Mouse (Mus musculus): ENCODE results near the gene Rab11fip4.
"Not testable (repeated sequence)": the region's sequence is repeated elsewhere in the genome, so short reads cannot be mapped to it uniquely, and the experiment has no call there.

The Rab11fip4 gene

DNA sequence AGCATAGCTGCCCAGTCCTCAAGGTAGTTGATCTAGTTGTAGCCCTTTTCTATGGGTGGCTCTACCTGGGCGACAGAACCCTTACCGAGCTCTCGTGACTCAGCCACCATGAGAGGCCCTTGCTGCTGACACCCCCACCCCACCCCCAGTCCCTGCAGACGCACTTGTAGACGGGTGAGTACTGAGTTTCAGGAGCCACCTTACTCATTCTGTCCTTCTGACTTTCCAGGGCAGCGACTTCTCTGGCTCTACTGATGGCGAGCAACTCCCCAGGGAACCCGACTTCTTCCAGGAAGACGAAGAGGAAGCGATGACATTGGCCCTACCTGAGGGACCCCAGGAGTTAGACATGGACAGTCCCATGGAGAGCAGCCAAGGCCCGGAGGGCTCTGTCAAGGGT, 89.5 kb downstream of the Rab11fip4 start:
- peak; percentile 40 for DNase-seq

- no peak for DNase-seq
Measured at GRCm38 (mm10) chr11:79681182-79681581, 90.2 kb downstream of the Rab11fip4 start.

- DNase-seq = no peak
Measured at GRCm38 (mm10) chr11:79681798-79682197, 90.8 kb downstream of the Rab11fip4 start.

GRCm38 (mm10) chr11:79685109-79685508, 94.1 kb downstream of the Rab11fip4 start:
- no peak for DNase-seq

DNA sequence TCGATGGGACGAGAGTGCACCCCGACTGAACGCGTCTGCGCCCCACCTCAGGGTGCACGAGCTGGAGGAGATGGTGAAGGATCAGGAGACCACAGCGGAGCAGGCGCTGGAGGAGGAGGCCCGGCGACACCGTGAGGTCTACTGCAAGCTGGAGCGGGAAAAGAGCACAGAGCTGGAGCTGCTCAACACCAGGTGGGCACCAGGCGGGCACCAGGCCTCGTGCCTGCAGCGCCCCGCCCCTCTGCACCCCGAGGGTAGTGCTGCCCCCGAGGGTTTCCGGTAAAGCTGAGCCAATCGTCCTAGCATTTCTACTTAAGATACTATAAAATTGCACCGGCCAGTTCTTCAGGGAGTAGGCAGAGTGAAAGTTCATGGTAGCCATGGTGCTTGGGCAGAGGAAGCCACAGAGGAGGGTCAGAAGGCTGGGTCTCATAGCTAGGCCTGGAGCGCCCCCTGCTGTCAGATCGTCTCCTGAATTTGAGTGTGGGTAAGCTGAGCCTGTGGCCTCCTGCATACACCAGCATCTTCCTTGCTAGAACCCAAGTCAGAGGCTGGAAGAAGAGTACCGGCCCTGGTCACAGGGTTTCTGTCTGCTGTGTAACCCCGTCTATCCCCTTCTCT, 95.6 kb downstream of the Rab11fip4 start:
- peak; percentile 80 for DNase-seq

DNA sequence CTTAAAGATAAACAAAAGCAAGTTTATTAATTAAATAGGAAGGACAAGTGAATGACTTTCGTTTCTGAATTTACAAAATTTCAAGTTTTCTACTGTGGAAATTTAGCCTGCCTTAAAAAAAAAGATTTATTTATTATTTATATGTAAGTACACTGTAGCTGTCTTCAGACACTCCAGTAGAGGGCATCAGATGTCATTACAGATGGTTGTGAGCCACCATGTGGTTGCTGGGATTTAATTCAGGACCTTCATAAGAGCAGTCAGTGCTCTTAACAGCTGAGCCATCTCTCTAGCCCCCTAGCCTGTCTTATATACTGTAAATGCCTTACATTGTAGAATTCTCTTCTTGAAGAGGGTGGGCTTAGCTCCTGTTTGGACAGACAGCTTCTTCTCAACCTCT, 98.9 kb downstream of the Rab11fip4 start:
- no peak for DNase-seq

GRCm38 (mm10) chr11:79691513-79691912, 100.5 kb downstream of the Rab11fip4 start:
- DNase-seq = no peak

- DNase-seq = peak; percentile 29
Measured at GRCm38 (mm10) chr11:79696390-79697307, 105.6 kb downstream of the Rab11fip4 start.

- no peak for DNase-seq
Measured at GRCm38 (mm10) chr11:79698071-79698470, 107.1 kb downstream of the Rab11fip4 start.

DNA sequence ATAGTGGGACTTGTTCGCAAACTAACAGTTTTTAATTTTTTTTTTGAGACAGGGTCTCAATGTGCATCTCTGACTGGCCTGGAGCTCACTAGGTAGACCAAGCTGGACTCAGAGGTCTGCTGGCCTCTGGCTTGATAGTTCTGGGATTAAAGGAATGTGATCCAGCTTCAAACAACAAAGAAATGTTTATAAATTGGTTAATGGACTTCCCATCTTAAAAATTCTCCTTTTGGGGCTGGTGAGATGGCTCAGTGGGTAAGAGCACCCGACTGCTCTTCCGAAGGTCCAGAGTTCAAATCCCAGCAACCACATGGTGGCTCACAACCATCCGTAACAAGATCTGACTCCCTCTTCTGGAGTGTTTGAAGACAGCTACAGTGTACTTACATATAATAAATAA, 107.5 kb downstream of the Rab11fip4 start:
- DNase-seq = not testable (repeated sequence)

- peak; percentile 21 for DNase-seq
Measured at GRCm38 (mm10) chr11:79701466-79701865, 110.5 kb downstream of the Rab11fip4 start.

GRCm38 (mm10) chr11:79702092-79702491, 111.1 kb downstream of the Rab11fip4 start:
- DNase-seq = no peak

DNA sequence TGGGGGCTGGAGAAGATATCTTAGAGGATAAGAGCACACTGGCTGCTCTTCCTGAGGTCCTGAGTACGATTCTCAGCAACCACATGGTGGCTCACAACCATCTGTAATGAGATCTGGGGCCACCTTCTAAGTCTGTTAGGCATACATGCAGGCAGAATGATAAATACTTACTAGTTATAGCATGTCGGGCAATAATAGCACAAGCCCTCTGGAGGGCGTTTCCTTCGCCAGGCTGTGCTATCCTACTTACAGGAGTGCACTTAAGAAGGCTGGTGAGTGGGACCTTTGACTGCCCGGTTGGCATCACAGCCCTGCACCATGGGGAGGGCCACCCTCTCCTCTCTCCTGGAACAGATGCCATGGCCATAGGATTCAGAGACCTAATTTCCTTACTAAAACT, 112.4 kb downstream of the Rab11fip4 start:
- DNase-seq = peak; percentile 64

GRCm38 (mm10) chr11:79703885-79704291, 112.9 kb downstream of the Rab11fip4 start:
- no peak for DNase-seq

GRCm38 (mm10) chr11:79704318-79705150, 113.5 kb downstream of the Rab11fip4 start:
- DNase-seq = peak; percentile 96

DNA sequence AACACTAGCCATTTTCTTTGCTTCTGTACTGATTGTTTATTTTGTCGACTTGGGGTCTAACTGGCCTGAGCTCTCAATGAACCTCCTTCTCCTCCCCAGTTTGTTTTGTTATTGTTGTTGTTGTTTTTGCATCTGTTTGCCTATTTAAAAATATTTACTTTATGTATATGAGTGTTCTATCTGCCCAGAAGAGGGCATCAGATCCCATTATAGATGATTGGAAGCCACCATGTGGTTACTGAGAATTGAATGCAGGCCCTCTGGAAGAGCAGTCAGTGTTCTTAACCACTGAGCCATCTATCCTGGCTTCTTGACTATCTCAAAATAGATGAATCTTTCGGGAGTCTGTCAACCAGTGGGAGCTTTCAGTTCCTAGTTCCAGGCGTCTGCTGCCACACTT, 116.1 kb downstream of the Rab11fip4 start:
- DNase-seq = no peak

- DNase-seq = peak; percentile 56
Measured at GRCm38 (mm10) chr11:79710868-79711765, 120.1 kb downstream of the Rab11fip4 start.

DNA sequence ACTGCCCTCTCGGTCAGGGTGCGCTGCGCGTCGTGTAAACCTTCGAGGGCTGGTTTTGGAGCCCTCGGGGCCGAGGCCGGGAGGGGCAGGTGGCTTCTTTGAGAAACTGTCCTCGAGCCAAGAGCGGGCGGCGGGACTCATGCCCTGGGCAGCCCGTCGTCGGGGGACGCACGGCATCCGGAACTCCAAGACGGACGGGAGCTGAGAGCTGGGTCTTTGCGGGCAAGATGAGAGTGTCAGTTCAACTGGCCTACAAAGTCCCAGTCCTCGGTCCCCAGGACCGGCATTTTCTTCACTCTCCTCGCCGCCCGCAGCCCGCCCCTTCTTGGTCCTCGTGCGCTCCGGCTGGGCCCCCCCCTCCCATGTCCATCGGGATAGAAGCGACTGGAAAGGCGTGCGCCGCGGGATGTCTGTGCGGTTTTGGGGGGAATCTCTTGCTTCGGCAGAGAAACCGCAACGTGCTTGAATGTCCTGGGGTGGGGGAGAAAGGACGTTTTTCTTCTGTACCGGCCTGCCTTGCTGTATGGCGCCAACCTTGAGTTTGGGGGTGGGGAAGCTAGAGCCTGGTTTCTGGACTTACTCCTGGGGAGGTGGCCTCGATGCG, 120.9 kb downstream of the Rab11fip4 start:
- DNase-seq = no peak

- DNase-seq = no peak
Measured at GRCm38 (mm10) chr11:79713184-79713583, 122.2 kb downstream of the Rab11fip4 start.

DNA sequence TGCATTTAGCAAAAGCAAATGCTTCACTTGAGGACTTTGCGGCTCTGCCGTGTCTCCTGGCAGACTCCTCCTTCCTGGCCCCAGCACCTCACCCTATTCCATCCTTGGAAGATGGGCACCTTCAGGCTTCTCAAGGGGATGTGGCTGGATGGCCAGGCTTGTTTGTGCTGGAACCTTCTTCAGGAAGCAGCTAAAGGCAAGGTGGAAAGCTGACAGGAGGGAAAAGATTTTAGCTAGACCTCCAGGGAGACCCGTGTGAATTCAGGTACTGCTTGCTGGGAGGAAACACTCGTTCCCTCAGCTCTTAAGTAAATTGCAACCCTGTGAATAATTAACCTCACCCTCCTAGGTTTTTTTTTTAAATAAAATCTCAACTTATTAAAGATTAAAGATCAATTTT, 122.7 kb downstream of the Rab11fip4 start:
- no peak for DNase-seq

GRCm38 (mm10) chr11:79714082-79714742, 123.2 kb downstream of the Rab11fip4 start:
- no peak for DNase-seq
